Mouse (Mus musculus) macrophage (primary cell): Measurements from ENCODE around the gene Txnip. TPM values are rescaled to one million over a fixed set of nuclear protein-coding genes. Genes with fewer than 3 reads are reported as not detected.
"Not testable (repeated sequence)": the region's sequence is repeated elsewhere in the genome, so short reads cannot be mapped to it uniquely, and the experiment has no call there.

ENCODE experiments used
- H3K27ac ChIP-seq: fragments of 350-480 bp; formaldehyde crosslinking; 2 replicates; pipeline ENCODE4 v1.9.0; 2021
- H3K36me3 ChIP-seq: fragments of 350-480 bp; formaldehyde crosslinking; 2 replicates; pipeline ENCODE4 v1.9.0; 2021; ENCODE audit errors: inconsistent target
- H3K4me3 ChIP-seq: fragments of 350-480 bp; formaldehyde crosslinking; 2 replicates; pipeline ENCODE4 v1.9.0; 2021; ENCODE audit errors: inconsistent target
- H3K79me2 ChIP-seq: fragments of 350-480 bp; formaldehyde crosslinking; 2 replicates; pipeline ENCODE4 v1.9.0; 2021; ENCODE audit errors: inconsistent target
- WGBS: methylation state at CpG from one replicate; pipeline ENCODE4 v1.1.7; 2026; ENCODE audit warnings: inconsistent platforms; ENCODE audit not compliant: missing documents; 5-methylcytosine and 5-hydroxymethylcytosine counted together
- polyA plus RNA-seq: library from polyadenylated mRNA; stranded (reverse); fragments of 250-400 nt; gene quantifications from 3 replicates; pipeline ENCODE4 v1.2.4, GENCODE M21; 2018; ENCODE audit warnings: inconsistent platforms

Txnip gene
- polyA plus RNA-seq, 1 experiment from 2014 or later, result 198 TPM

DNA sequence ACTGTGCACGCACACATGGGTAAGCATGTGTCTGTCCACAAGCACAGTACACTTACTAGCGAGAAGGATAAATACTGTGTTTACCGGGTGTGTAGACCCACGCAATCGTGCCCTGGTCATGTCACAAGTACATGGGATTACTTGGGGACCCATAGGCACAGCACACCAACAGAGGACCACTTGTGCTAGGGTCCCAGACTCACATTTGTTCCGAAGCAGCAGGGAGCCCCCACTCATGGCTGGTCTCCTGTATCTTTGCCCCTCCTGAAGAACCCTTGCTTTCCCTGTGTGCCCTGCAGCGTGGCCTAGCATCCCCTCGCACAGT lies 41.3 kb downstream of the Txnip start:
- Histone ChIP-seq H3K27ac (no peak overlapping the region), H3K4me3 (no peak overlapping the region), H3K79me2 (no peaks in the 10 kb centered on the region), H3K36me3 (no peaks in the 10 kb centered on the region)
- 97% methylated on average over 8 of the region's 8 CpGs for WGBS

DNA sequence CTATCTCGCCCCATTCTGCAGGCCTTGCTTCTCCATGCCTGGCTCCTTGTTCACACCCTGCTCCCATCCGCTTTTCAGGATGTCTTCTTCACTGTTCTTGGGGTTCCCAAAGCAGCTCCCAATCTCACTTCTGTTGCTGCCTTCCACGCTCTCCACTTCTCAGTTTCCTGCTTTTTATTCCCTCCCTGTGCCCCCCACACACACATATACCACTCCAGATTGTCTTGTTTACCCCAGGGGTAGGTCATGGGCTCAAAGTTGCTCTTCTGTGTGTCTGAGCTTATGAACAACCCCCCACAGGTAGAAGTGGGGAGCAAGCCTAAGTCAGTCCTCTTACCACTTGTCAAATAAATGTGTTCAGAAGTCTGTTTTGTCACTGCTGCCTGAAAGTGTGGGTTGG lies 41.7 kb downstream of the Txnip start:
- Histone ChIP-seq H3K27ac (no peak overlapping the region), H3K4me3 (no peak overlapping the region), H3K79me2 (no peaks in the 10 kb centered on the region), H3K36me3 (no peaks in the 10 kb centered on the region)
- WGBS, result 92% methylated on average over 3 of the region's 3 CpGs

DNA sequence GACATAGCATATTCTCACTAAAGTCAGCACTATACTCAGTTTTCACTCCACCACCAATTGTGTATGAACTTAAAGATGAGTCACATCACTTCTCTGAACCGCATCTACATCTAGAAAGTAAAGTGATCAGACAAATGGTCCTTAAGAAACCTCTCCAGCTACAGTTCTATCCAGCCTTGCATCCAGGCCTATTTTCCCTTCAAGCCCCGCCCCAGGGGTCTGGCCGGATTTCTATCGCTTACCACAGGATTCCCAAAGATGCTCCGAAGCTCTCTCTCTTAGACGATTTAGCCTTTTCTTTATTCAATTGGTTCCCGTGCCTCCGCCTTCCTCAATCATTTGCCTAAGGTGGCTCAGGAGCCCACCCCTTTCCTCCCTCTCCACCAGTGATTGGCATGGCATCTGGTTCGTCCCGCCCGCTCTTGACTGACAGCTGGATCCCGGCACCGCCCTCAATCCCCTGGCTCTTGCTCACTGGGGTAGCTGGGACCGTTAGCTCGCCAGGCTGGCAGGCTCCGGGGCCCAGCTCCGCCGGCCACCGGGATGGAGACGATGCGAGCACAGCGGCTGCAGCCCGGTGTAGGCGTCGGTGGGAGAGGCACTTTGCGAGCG lies 43.0 kb downstream of the Txnip start, which contains the start of gene Lix1l:
Gene Lix1l (plus strand): TSS at position 511 of the 612 bp plus-strand sequence.
- 2% methylated on average over 27 of the region's 27 CpGs for WGBS
- peak within 1 kb of the TSS; percentile 30 for H3K4me3 ChIP-seq
- H3K36me3 ChIP-seq, result no peaks in the 10 kb centered on the region
- H3K27ac ChIP-seq, result no peak within 1 kb of the TSS
- H3K79me2 ChIP-seq, result no peaks in the 10 kb centered on the region

DNA sequence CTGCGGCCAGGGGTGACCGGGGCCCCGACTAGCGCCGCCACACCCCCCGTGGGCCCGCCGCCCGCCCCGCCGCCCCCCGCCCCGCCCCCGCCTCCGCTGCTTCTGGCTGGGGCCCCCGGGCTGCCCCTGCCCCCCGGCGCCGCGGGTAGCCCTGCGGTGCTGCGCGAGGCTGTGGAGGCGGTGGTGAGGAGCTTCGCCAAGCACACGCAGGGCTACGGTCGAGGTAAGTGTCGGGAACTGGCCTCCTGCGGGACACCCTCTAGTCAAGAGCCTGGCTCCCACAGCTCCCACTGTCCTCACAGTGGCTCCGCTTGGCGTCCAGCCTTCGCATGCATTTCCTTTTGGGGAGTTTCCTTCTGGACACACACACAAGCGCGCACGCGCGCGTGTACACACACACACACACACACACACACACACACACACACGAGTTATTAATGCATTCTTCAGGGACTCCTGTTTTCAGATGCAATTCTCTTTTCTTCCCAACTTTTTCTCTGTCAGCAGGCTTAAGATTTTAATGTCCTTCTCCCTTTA lies 43.6 kb downstream of the Txnip start:
- 2% methylated on average over 18 of the region's 40 CpGs for WGBS
- H3K27ac ChIP-seq, result no peak overlapping the region
- peak overlapping the region; percentile 30 for H3K4me3 ChIP-seq
- no peaks in the 10 kb centered on the region for H3K36me3 ChIP-seq
- H3K79me2 ChIP-seq, result no peaks in the 10 kb centered on the region

DNA sequence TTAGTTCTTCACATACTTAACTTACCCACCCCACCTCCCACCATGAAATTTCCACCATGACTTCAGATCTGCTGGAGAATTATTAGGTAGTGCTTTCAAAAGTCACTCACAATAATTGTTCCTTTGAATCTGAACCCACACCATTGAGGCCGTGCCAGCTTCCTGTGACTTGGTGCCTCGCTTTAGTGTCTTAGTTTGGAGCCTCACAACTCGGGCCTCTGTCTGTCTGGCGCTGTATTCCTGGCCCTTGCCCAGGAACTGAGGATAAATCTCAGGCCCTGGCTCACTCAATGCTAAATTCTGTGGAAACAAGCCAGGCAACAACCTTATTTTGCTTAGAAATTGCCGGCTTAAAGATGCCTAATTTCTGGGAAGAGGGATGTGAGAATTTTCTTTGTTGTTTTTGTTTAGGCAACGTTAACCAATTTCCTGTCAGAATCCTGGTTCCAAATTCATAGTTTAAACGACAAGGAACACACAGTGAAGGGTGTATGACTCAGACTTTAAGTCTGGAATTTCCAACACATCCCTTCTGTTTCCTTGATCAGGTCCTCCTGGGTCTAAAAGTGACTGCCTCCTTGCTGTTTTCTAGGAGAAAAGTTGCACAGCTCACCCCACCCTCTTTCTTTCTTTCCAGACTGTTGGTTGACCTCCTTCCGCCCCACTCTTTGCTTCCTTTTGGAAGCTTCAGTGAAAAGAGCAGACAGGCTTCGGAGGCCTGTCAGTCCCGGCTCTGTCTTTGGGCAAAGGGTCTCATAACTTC lies 44.4 kb downstream of the Txnip start:
- H3K4me3 ChIP-seq, result 0 out of 2 replicates have a peak overlapping the region, but pooled peaks have one; percentile 30
- no peak overlapping the region for H3K27ac ChIP-seq
- WGBS, result 78% methylated on average over 10 of the region's 10 CpGs
- no peaks in the 10 kb centered on the region for H3K79me2 ChIP-seq
- no peaks in the 10 kb centered on the region for H3K36me3 ChIP-seq

DNA sequence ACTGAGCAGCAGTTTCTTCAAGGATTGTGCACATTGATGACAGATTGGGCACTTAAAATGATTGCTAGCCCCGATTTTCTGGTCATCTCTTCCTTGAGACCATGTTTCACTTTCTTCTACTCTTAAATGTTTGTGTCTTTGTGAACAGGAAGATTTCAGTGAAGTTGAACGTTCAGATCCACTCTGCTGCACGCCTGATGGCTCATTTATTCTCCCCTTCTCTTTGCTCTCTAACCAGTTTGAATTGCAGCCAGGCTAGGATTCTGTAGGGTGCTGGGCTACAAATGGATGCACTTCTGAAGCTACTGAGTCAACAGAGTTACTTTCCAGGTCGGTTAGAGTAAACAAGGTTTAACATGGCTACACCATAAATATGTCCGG lies 44.9 kb downstream of the Txnip start:
- WGBS, result 78% methylated on average over 5 of the region's 5 CpGs
- Histone ChIP-seq H3K27ac (no peak overlapping the region), H3K36me3 (no peaks in the 10 kb centered on the region), H3K4me3 (no peak overlapping the region), H3K79me2 (no peaks in the 10 kb centered on the region)

DNA sequence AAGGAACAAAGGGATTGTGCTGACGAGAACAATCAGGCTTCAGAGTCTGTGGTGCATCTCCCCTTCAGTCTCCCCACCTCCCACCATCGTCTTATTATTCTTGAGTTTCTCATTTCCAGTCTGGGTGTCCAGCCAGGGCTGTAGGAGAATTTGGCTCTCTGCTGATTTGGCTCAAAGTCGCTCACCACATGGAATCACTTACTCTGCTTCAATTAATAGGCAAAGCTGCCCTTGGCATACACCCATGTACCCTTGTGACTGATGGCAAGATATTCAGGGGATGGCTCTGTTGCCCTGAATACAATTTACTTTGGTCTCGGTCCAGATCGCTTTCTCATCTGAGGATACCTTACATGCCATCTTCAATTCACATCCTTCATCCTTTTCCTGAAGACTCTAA lies 45.6 kb downstream of the Txnip start:
- Histone ChIP-seq H3K36me3 (no peaks in the 10 kb centered on the region), H3K4me3 (no peak overlapping the region), H3K79me2 (no peaks in the 10 kb centered on the region), H3K27ac (no peak overlapping the region)
- 94% methylated on average over 5 of the region's 5 CpGs for WGBS

DNA sequence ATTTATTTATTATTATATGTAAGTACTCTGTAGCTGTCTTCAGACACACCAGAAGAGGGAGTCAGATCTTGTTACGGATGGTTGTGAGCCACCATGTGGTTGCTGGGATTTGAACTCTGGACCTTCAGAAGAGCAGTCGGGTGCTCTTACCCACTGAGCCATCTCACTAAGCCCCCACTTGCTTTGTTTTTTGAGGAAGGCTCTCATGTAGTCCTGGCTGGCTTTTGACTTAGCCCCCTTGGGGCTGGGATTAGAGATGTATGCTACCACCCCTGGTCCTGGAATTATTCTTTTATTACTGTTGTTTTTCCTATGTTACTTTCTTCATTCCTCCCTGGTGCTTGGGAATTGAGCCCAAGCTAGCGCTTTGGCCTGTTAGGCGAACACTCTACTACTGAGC lies 48.2 kb downstream of the Txnip start:
- WGBS, result 95% methylated on average over 3 of the region's 4 CpGs
- H3K4me3 ChIP-seq, H3K36me3 ChIP-seq, H3K27ac ChIP-seq, H3K79me2 ChIP-seq: not testable (repeated sequence)

DNA sequence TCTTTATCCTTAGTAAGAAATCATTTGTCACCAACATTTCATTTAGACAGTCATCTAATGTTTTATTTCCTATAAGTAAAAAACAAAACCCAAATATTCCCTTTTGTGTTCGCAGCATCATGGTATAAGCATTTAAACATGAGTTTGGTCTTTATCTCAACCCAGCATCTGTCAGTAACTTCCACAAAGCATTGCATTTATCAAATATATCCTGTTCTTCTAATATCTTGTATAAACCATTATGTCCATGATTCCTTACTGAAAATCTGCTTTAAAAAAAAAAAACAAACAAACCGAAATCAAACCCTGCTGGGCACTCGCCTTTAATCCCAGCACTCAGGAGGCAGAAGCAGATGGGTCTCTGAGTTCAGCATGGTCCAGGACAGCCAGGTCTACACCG lies 48.9 kb downstream of the Txnip start:
- Histone ChIP-seq H3K27ac (no peak overlapping the region), H3K36me3 (no peaks in the 10 kb centered on the region), H3K4me3 (no peak overlapping the region), H3K79me2 (no peaks in the 10 kb centered on the region)
- WGBS, result 86% methylated on average over 4 of the region's 4 CpGs

Other genes starting within 250 kb of the Txnip start
- not detected in 3 replicates for gene BC107364, start 105.7 kb upstream of the Txnip start, polyA plus RNA-seq
- not detected in 3 replicates for gene Hfe2, start 32.8 kb upstream of the Txnip start, polyA plus RNA-seq
- gene Gm16253, start 19.0 kb downstream of the Txnip start, polyA plus RNA-seq, result not detected in 3 replicates
- 31.8 to 127 TPM (median 41.1 TPM) in 3 replicates for gene Polr3gl, start 36.2 kb downstream of the Txnip start, polyA plus RNA-seq
- gene Ankrd34a, start 38.7 kb downstream of the Txnip start, polyA plus RNA-seq, result 0.07 to 0.15 TPM in 2 of 3 replicates, not detected in the other
- 7.5 to 9.5 TPM (median 8.3 TPM) in 3 replicates for gene Lix1l, start 43.2 kb downstream of the Txnip start, polyA plus RNA-seq
- gene Rbm8a, start 72.0 kb downstream of the Txnip start, polyA plus RNA-seq, result 28.6 to 43.9 TPM (median 42.7 TPM) in 3 replicates
- 17.2 to 29.8 TPM (median 26.2 TPM) in 3 replicates for gene Pex11b, start 77.4 kb downstream of the Txnip start, polyA plus RNA-seq
- gene Gm42957, start 77.5 kb downstream of the Txnip start, polyA plus RNA-seq, result not detected in 3 replicates
- gene Itga10, start 87.6 kb downstream of the Txnip start, polyA plus RNA-seq, result 0.10 to 0.32 TPM (median 0.29 TPM) in 3 replicates
- gene Ankrd35, start 112.2 kb downstream of the Txnip start, polyA plus RNA-seq, result 0.03 to 0.07 TPM in 2 of 3 replicates, not detected in the other
- 13.0 to 14.5 TPM (median 14.1 TPM) in 3 replicates for gene Pias3, start 138.4 kb downstream of the Txnip start, polyA plus RNA-seq
- gene Nudt17, start 150.6 kb downstream of the Txnip start, polyA plus RNA-seq, result 0.20 TPM in 1 of 3 replicates, not detected in the others
- 25.2 to 36.6 TPM (median 28.8 TPM) in 3 replicates for gene Polr3c, start 169.7 kb downstream of the Txnip start, polyA plus RNA-seq
- 72.8 to 94.2 TPM (median 85.6 TPM) in 3 replicates for gene Rnf115, start 169.7 kb downstream of the Txnip start, polyA plus RNA-seq